10 mouse cellular contexts compared by ENCODE assay signal in the genomic region with DNA sequence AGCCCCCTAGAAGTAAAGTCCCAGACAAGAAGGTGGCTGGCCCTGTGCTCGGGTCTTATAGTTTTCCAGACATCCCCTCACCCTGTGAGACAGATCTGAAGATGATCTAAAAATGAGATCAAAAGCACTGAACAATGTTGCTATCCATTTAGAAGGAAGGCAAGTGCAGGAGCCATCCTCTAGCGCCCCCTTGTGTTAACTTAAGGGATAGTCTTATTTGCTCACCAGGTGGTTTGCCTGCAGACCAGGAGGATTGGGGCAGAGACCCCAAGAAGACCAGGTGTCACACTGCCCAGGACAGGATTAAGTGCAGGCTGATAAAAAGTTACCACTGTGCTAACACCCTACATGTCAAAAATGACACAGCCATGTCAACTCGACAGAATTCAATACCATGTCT. TPM values are rescaled to one million over a fixed set of nuclear protein-coding genes. Genes with fewer than 3 reads are reported as not detected.
DNase-seq lines count a peak whose midpoint lies in the region; ATAC-seq and TF ChIP-seq lines count a peak whose summit lies in the region.
"Had no signal": no experiment of that assay in that cellular context is flagged by ENCODE, and none has a peak within 500 bp of the region (broad histone marks: within the 10 kb centered on the region; RNA-seq: fewer than 3 reads in every experiment).

No protein-coding gene starts in this region.

- no peak overlapping the region for H3K27ac ChIP-seq in hindbrain, embryonic 10.5 days
- no peak overlapping the region for H3K27ac ChIP-seq in hindbrain, embryonic 13.5 days
- H3K27ac ChIP-seq in thymus, adult 2 months (ENCODE audit: control insufficient read depth, insufficient read depth, low read length), result no peak overlapping the region
- H3K27ac ChIP-seq in cerebellum, adult 2 months (ENCODE audit: insufficient read depth, low read length), result no peak overlapping the region
- no peak overlapping the region for H3K27ac ChIP-seq in forebrain, embryonic 15.5 days (replicated peaks)
- H3K27ac ChIP-seq: liver, embryonic 13.5 days had no signal

- peaks cover 8% of the 10 kb centered on the region; the same call in 1 of the 2 replicates for H3K4me1 ChIP-seq in hindbrain, embryonic 10.5 days (replicated peaks)
- no peaks in the 10 kb centered on the region for H3K4me1 ChIP-seq in hindbrain, embryonic 13.5 days (replicated peaks)
- no peaks in the 10 kb centered on the region for H3K4me1 ChIP-seq in thymus, adult 2 months (replicated peaks; ENCODE audit: control insufficient read depth, insufficient read depth, low read length)
- peaks cover 17% of the 10 kb centered on the region for H3K4me1 ChIP-seq in cerebellum, adult 2 months (ENCODE audit: control insufficient read depth, insufficient read depth, low read length)
- no peaks in the 10 kb centered on the region for H3K4me1 ChIP-seq in forebrain, embryonic 15.5 days
- H3K4me1 ChIP-seq: liver, embryonic 13.5 days had no signal

- H3K9ac ChIP-seq in hindbrain, embryonic 13.5 days, result no peak overlapping the region
- H3K9ac ChIP-seq in forebrain, embryonic 15.5 days (replicated peaks), result no peak overlapping the region
- H3K9ac ChIP-seq: liver, embryonic 13.5 days had no signal

- peak; percentile 42 for DNase-seq in hindbrain, embryonic 10.5 days (ENCODE audit: low spot score)
- peak; percentile 13 for DNase-seq in thymus, adult 2 months
- no peak for DNase-seq in thymus, adult 18-20 months
- peak; percentile 57 to 61 for DNase-seq in cerebellum, adult 2 months
- DNase-seq in kidney, postnatal 36 days, result peak; percentile 54 to 64
- DNase-seq in splenic B cell, adult 2 months (ENCODE audit: low read depth, low spot score), result peak; percentile 45
- DNase-seq: liver, embryonic 13.5 days had no signal

- H3K27me3 ChIP-seq in hindbrain, embryonic 10.5 days (ENCODE audit: insufficient read depth, poor library complexity, severe bottlenecking), result no peaks in the 10 kb centered on the region
- H3K27me3 ChIP-seq in hindbrain, embryonic 13.5 days, result no peaks in the 10 kb centered on the region
- H3K27me3 ChIP-seq in thymus, adult 2 months (ENCODE audit: control insufficient read depth, insufficient read depth, low read length), result no peaks in the 10 kb centered on the region
- no peaks in the 10 kb centered on the region for H3K27me3 ChIP-seq in cerebellum, adult 2 months (ENCODE audit: control insufficient read depth, insufficient read depth, low read length)
- H3K27me3 ChIP-seq in splenic B cell, adult 2 months (ENCODE audit: control insufficient read depth, insufficient read depth, low read length, poor library complexity, severe bottlenecking), result no peaks in the 10 kb centered on the region
- H3K27me3 ChIP-seq in forebrain, embryonic 15.5 days, result no peaks in the 10 kb centered on the region
- H3K27me3 ChIP-seq: liver, embryonic 13.5 days had no signal

- H3K4me2 ChIP-seq in hindbrain, embryonic 13.5 days, result no peak overlapping the region
- no peak overlapping the region for H3K4me2 ChIP-seq in forebrain, embryonic 15.5 days (replicated peaks)
- H3K4me2 ChIP-seq: liver, embryonic 13.5 days had no signal

- no peaks in the 10 kb centered on the region for H3K36me3 ChIP-seq in hindbrain, embryonic 10.5 days
- no peaks in the 10 kb centered on the region for H3K36me3 ChIP-seq in hindbrain, embryonic 13.5 days
- no peaks in the 10 kb centered on the region for H3K36me3 ChIP-seq in thymus, adult 2 months (ENCODE audit: control insufficient read depth, insufficient read depth, low read length)
- no peaks in the 10 kb centered on the region for H3K36me3 ChIP-seq in splenic B cell, adult 2 months (ENCODE audit: control insufficient read depth, insufficient read depth, low read length, poor library complexity, severe bottlenecking)
- H3K36me3 ChIP-seq in forebrain, embryonic 15.5 days, result no peaks in the 10 kb centered on the region
- H3K36me3 ChIP-seq: liver, embryonic 13.5 days had no signal

- no peak for TF ChIP-seq CTCF in thymus, adult 2 months (IDR thresholded peaks at IDR 0.05; ENCODE audit: borderline replicate concordance, control insufficient read depth, extremely low read depth, insufficient read depth, low read length, poor library complexity)
- peak; percentile 77 for TF ChIP-seq CTCF in cerebellum, adult 2 months (IDR thresholded peaks at IDR 0.05; ENCODE audit: borderline replicate concordance, insufficient read depth, low read depth, low read length)

- H3K9me3 ChIP-seq in hindbrain, embryonic 10.5 days, result peaks cover 3% of the 10 kb centered on the region; the same call in 1 of the 2 replicates
- H3K9me3 ChIP-seq in hindbrain, embryonic 13.5 days, result no peaks in the 10 kb centered on the region
- H3K9me3 ChIP-seq in forebrain, embryonic 15.5 days, result no peaks in the 10 kb centered on the region
- H3K9me3 ChIP-seq: liver, embryonic 13.5 days had no signal

- no peak for TF ChIP-seq POLR2A in thymus, adult 2 months (IDR thresholded peaks at IDR 0.05; ENCODE audit: control insufficient read depth, extremely low read depth, insufficient read depth, low read length, poor library complexity)
- no peak for TF ChIP-seq POLR2A in cerebellum, adult 2 months (IDR thresholded peaks at IDR 0.05; ENCODE audit: borderline replicate concordance, insufficient read depth, low read length)

- WGBS in hindbrain, embryonic 10.5 days, result 32% methylated on average over 3 of the region's 3 CpGs
- WGBS in hindbrain, embryonic 13.5 days, result 37% methylated on average over 3 of the region's 3 CpGs
- 26% methylated on average over 3 of the region's 3 CpGs for WGBS in thymus, adult 2 months
- WGBS in cerebellum, adult 2 months, result 41% methylated on average over 3 of the region's 3 CpGs
- 34% methylated on average over 3 of the region's 3 CpGs for WGBS in forebrain, embryonic 15.5 days

- ATAC-seq in hindbrain, embryonic 13.5 days (ENCODE audit: low FRiP score), result no peak
- ATAC-seq in forebrain, embryonic 15.5 days (replicated peaks), result no peak

- H3K4me3 ChIP-seq in hindbrain, embryonic 10.5 days, result no peak overlapping the region
- no peak overlapping the region for H3K4me3 ChIP-seq in hindbrain, embryonic 13.5 days
- no peak overlapping the region for H3K4me3 ChIP-seq in thymus, adult 2 months (ENCODE audit: control insufficient read depth, insufficient read depth, low read length)
- H3K4me3 ChIP-seq in cerebellum, adult 2 months (replicated peaks; ENCODE audit: insufficient read depth, low read depth, low read length), result no peak overlapping the region
- no peak overlapping the region for H3K4me3 ChIP-seq in forebrain, embryonic 15.5 days
- H3K4me3 ChIP-seq: erythroblast, embryonic 14.5 days; liver, embryonic 13.5 days had no signal

RNA-seq across cellular contexts. Expression of gene Osbp2, which starts 58.3 kb away (rescaled TPM):
- 1.0 and 2.5 TPM in 2 replicates for polyA plus RNA-seq in hindbrain, embryonic 10.5 days (2016; fragmentation: Nextera tagmentation; extraction: Ambion mirVana)
- polyA plus RNA-seq in hindbrain, embryonic 13.5 days (2015; fragmentation: Nextera tagmentation; extraction: Ambion mirVana), result 14.5 and 17.4 TPM in 2 replicates
- 0.27 and 1.1 TPM in 2 replicates for polyA plus RNA-seq in thymus, adult 2 months (2012; rRNA removed)
- polyA plus RNA-seq in cerebellum, adult 2 months (2012; rRNA removed), result 71.3 and 81.7 TPM in 2 replicates
- polyA plus RNA-seq in forebrain, embryonic 15.5 days (2015; fragmentation: Nextera tagmentation; extraction: Ambion mirVana), result 11.9 and 14.6 TPM in 2 replicates
- polyA plus RNA-seq: erythroblast, embryonic 14.5 days had no signal

Comparison
In these comparisons a context has a peak if more than half of its experiments do, and no peak if none do; other contexts are left out.
1. DNase-seq: peak in hindbrain, embryonic 10.5 days (single experiment), thymus, adult 2 months (single experiment), cerebellum, adult 2 months (2 of 2), kidney, postnatal 36 days (2 of 2) and splenic B cell, adult 2 months (single experiment); none in thymus, adult 18-20 months (0 of 2).